Mouse (Mus musculus): ENCODE results near the gene Tmem229b.

DNA sequence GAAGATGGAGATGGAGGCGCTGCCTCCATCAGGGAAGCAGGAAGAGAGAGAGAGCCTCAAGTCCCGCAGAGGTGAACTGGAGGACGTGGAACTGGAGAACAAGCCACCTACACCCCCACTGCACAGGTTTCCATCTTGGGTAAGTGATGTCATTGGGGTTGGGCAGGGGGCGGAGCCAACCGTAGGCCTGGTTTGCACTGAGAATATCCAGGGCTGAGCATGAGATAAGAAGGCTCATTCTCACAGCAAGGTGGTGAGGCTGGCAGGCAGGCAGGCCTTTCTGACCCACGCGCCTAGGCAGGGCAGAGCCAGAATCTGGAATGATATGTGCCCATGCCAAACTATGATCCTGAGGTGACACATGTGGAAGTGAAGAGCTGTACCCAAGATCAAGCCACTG, 47.8 kb upstream of the Tmem229b start:
- TF ChIP-seq TAL1 (IDR thresholded peaks at IDR 0.05; ENCODE audit: low read length): no peak
- TF ChIP-seq GATA1 (IDR thresholded peaks at IDR 0.05; ENCODE audit: low read length): no peak

Data from erythroblast, embryonic 14.5 days (primary cell).